Mouse (Mus musculus) megakaryocyte, embryonic 14.5 days (primary cell): ENCODE data around the gene Exosc2. TPM values are rescaled to one million over a fixed set of nuclear protein-coding genes. Genes with fewer than 3 reads are reported as not detected.
A peak's percentile ranks its signal among the peaks of the same experiment; 100 is the strongest.

ENCODE experiments used
- H3K27me3 ChIP-seq: replicated peaks from 2 replicates; pipeline ENCODE3; 2012; ENCODE audit warnings: inconsistent platforms
- H3K36me3 ChIP-seq: replicated peaks from 2 replicates; pipeline ENCODE3; 2012; ENCODE audit warnings: low read length, inconsistent platforms, mixed read lengths
- H3K4me1 ChIP-seq: 2 replicates; pipeline ENCODE4 v1.6.1; 2012; ENCODE audit warnings: inconsistent platforms
- H3K4me3 ChIP-seq: replicated peaks from 2 replicates; pipeline ENCODE3; 2012; ENCODE audit warnings: moderate library complexity, mild to moderate bottlenecking, inconsistent platforms
- H3K9me3 ChIP-seq: 2 replicates; pipeline ENCODE4 v1.6.1; 2012; ENCODE audit warnings: inconsistent platforms
- FLI1 ChIP-seq: IDR thresholded peaks from 2 replicates; pipeline ENCODE4 v1.6.1; 2012; ENCODE audit warnings: low read length, inconsistent platforms, mixed read lengths
- GATA1 ChIP-seq: IDR thresholded peaks from 3 replicates; pipeline ENCODE4 v1.6.1; 2012; ENCODE audit warnings: mixed read lengths, low read length, inconsistent platforms, borderline replicate concordance
- polyA plus RNA-seq: library from polyadenylated mRNA; stranded (reverse); fragments of >175 nt; gene quantifications from 2 replicates; pipeline ENCODE4 v1.2.3, GENCODE M21; 2012; ENCODE audit warnings: low replicate concordance; ENCODE audit not compliant: insufficient read depth

Exosc2 gene
- 11.9 TPM in 1 of 2 replicates, not detected in the other for polyA plus RNA-seq

DNA sequence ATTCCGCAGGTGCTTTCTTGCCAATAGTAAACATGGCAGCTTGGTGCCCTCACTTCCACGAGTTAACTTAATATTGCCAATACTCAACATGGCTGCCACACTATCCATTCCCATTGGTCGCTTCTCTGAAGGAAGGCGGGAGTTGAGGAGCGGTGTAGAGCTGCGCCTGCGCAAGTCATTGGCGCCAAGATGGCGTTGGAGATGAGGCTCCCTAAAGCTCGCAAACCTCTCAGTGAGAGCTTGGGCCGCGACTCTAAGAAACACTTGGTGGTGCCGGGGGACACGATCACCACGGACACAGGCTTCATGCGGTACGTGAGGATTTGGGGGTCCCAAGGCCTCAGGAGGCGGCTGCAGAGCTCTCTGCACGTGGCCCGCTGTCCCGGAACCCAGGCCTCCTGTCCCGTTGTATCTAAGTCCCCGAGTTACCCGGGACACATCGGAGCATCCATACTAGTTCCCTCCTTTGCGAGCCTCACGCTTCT, at the start of gene Exosc2:
Exosc2 (plus strand) TSS at position 165 of the 485 bp plus-strand sequence.
- Histone ChIP-seq H3K4me3 (peak within 1 kb of the TSS; percentile 94), H3K27me3 (peaks cover 13% of the 10 kb centered on the region), H3K4me1 (peaks cover 45% of the 10 kb centered on the region), H3K36me3 (peaks cover 37% of the 10 kb centered on the region), H3K9me3 (no peaks in the 10 kb centered on the region)
- TF ChIP-seq FLI1 (no peak), GATA1 (no peak)

GRCm38 (mm10) chr2:31633531-31633930, 37.0 kb upstream of the Exosc2 start:
- Histone ChIP-seq H3K9me3 (no peaks in the 10 kb centered on the region), H3K4me1 (peaks cover 22% of the 10 kb centered on the region), H3K36me3 (no peaks in the 10 kb centered on the region), H3K4me3 (no peak overlapping the region), H3K27me3 (peaks cover 89% of the 10 kb centered on the region)
- TF ChIP-seq FLI1: no peak
- TF ChIP-seq GATA1: no peak

GRCm38 (mm10) chr2:31635281-31636137, 35.0 kb upstream of the Exosc2 start:
- peaks cover 31% of the 10 kb centered on the region for H3K4me1 ChIP-seq
- no peak overlapping the region for H3K4me3 ChIP-seq
- H3K27me3 ChIP-seq: peaks cover 98% of the 10 kb centered on the region
- no peaks in the 10 kb centered on the region for H3K9me3 ChIP-seq
- TF ChIP-seq GATA1 (no peak), FLI1 (no peak)
- no peaks in the 10 kb centered on the region for H3K36me3 ChIP-seq

GRCm38 (mm10) chr2:31636138-31636741, 34.3 kb upstream of the Exosc2 start:
- Histone ChIP-seq H3K9me3 (no peaks in the 10 kb centered on the region), H3K4me3 (no peak overlapping the region), H3K27me3 (peaks cover 99% of the 10 kb centered on the region), H3K4me1 (peaks cover 38% of the 10 kb centered on the region), H3K36me3 (no peaks in the 10 kb centered on the region)
- TF ChIP-seq FLI1: no peak
- TF ChIP-seq GATA1: no peak

DNA sequence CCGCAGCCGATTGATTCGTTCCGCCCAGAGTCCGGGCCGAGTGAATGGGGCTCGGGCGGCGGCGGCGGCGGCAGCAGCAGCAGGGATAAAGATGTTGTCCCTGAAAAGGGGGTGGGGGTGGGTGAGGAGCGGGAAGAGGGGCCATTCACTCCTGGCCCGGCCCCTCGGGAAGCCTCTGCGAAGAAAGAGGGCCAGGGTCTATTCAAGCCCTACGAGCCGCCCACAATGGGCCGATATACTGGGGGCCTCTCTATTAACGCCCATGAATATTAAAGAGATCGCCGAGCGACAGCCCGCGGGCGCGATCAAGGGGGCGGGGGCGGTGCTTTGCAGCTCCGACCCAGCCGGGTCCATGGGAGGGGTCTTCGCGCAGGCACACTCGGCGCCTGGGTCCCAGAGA, 33.8 kb upstream of the Exosc2 start:
- TF ChIP-seq GATA1 (no peak), FLI1 (no peak)
- Histone ChIP-seq H3K9me3 (no peaks in the 10 kb centered on the region), H3K27me3 (peaks cover 100% of the 10 kb centered on the region)

GRCm38 (mm10) chr2:31637311-31637710, 33.2 kb upstream of the Exosc2 start:
- no peaks in the 10 kb centered on the region for H3K36me3 ChIP-seq
- peaks cover 45% of the 10 kb centered on the region for H3K4me1 ChIP-seq
- no peaks in the 10 kb centered on the region for H3K9me3 ChIP-seq
- H3K4me3 ChIP-seq: no peak overlapping the region
- TF ChIP-seq GATA1: no peak
- no peak for TF ChIP-seq FLI1
- H3K27me3 ChIP-seq: peaks cover 100% of the 10 kb centered on the region

More for the DNA sequence above, 33.8 kb upstream of the Exosc2 start:
- peaks cover 41% of the 10 kb centered on the region for H3K4me1 ChIP-seq
- H3K4me3 ChIP-seq: no peak overlapping the region
- H3K36me3 ChIP-seq: no peaks in the 10 kb centered on the region

DNA sequence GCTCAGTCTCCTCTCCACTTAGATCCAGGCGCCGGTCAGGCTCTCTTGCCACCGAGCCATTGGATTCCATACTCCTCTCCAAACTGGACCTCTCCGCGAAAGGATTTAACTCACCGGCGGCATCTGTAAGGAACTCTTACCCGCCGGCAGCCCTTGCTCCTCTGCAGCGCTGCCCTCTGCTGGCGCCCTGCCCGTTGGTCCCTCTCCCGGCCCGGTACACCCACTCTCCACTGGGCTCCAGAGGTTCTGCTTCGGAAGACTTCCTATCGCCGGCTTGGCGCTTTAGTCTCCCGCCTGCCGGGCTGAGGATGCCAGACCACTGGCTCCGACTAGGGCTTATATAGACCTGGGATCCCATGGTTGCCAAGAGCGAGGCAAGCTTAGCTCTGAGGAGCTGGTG, 32.7 kb upstream of the Exosc2 start:
- Histone ChIP-seq H3K4me3 (no peak overlapping the region), H3K36me3 (no peaks in the 10 kb centered on the region), H3K9me3 (no peaks in the 10 kb centered on the region), H3K27me3 (peaks cover 100% of the 10 kb centered on the region), H3K4me1 (peaks cover 45% of the 10 kb centered on the region)
- no peak for TF ChIP-seq GATA1
- no peak for TF ChIP-seq FLI1

DNA sequence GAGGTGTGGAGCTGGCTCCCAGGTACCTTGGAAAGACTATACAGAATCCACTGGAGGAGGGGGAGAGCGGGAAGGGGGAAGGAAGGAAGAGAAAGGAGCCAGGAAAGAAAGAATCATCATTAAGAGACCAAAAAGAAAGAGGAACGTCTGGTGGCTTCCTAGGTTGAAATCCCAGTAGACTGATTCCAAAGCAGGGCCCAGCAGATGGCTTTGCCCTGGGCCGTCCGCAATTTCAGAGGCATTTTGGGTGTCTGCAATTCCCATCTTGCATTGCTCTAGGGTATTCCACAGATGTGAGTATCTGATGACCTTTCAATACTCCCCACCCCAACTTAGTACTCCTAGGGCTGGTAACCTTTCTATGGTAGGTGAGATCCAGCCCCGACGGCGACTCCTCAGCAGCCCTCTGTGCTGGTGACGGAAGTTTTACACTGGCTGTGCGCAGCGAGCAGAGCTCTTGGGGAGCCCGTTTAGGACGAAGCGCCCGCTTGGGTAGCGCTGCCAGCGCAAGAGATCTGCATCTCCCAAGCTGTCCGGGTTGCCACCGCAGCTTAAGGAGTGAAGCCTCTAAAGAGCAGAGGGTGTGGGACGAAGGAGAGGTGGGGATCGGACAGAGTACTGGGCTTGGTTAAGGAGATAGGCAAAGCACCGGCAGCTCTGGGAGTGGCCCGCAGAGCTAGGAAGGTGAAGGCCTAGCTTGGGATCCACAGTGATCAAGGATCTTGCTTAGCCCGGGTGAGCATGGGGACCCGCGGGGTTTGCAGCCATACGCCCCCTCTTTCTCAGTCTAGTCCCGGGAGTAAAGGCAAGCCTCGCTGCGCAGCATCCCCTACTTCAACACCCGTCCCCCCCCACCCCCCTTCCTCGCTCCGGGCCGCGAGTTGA, 31.7 kb upstream of the Exosc2 start:
- no peak overlapping the region for H3K4me3 ChIP-seq
- no peaks in the 10 kb centered on the region for H3K9me3 ChIP-seq
- peaks cover 45% of the 10 kb centered on the region for H3K4me1 ChIP-seq
- no peaks in the 10 kb centered on the region for H3K36me3 ChIP-seq
- TF ChIP-seq FLI1 (no peak), GATA1 (no peak)
- H3K27me3 ChIP-seq: peaks cover 100% of the 10 kb centered on the region

DNA sequence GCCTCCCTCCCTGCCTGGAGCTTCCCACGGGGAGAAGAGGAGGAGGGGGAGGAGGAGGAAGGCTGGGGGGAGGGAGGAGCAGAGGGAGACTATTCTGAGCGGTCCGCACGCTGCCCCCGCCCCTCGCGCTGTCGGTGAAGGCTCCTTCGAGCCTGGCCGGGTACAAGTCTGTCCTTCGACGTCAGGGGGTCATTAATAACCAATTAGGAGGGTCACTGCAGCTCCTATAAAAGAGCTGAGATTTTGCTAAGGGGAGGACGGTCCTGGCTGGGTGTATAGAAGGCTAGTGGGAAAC, 31.1 kb upstream of the Exosc2 start:
- Histone ChIP-seq H3K9me3 (no peaks in the 10 kb centered on the region), H3K4me1 (peaks cover 45% of the 10 kb centered on the region), H3K36me3 (no peaks in the 10 kb centered on the region), H3K4me3 (no peak overlapping the region), H3K27me3 (peaks cover 100% of the 10 kb centered on the region)
- TF ChIP-seq GATA1 (no peak), FLI1 (no peak)
